ENCODE assay signal across 8 mouse cellular contexts in genomic region chr4:120730574-120730973, GRCm38 (mm10). TPM values are rescaled to one million over a fixed set of nuclear protein-coding genes. Genes with fewer than 3 reads are reported as not detected.
DNase-seq lines count a peak whose midpoint lies in the region; ATAC-seq and TF ChIP-seq lines count a peak whose summit lies in the region.

No protein-coding gene starts in this region.

- ATAC-seq in frontal cortex, adult (ENCODE audit: low TSS enrichment) = 0 out of 2 replicates have a peak, but pooled peaks have one; percentile 1
- peak; percentile 73 for ATAC-seq in liver, embryonic 12.5 days

- H3K9ac ChIP-seq in liver, embryonic 12.5 days = peak overlapping the region; percentile 71; the same call in 1 of the 2 replicates

- TF ChIP-seq CTCF in testis, adult 2 months (IDR thresholded peaks at IDR 0.05; ENCODE audit: control insufficient read depth, insufficient read depth, insufficient replicate concordance, low read depth, low read length) = no peak

- no peaks in the 10 kb centered on the region for H3K27me3 ChIP-seq in testis, adult 2 months (ENCODE audit: control insufficient read depth, insufficient read depth, low read length)
- H3K27me3 ChIP-seq in liver, embryonic 12.5 days (replicated peaks) = peaks cover 98% of the 10 kb centered on the region

- DNase-seq in frontal cortex, postnatal 25 days (ENCODE audit: low spot score in 2 of 2) = no peak
- no peak for DNase-seq in testis, postnatal 14 days (ENCODE audit: low spot score)
- no peak for DNase-seq in T-cell, adult 2 months (ENCODE audit: low spot score)
- no peak for DNase-seq in cerebellum, postnatal 14 days
- no peak for DNase-seq in frontal cortex, postnatal 14 days (ENCODE audit: low spot score in 2 of 2)

- H3K27ac ChIP-seq in testis, adult 2 months (ENCODE audit: control insufficient read depth, insufficient read depth, low read depth, low read length) = no peak overlapping the region
- no peak overlapping the region for H3K27ac ChIP-seq in liver, embryonic 12.5 days

- H3K4me1 ChIP-seq in testis, adult 2 months (ENCODE audit: control insufficient read depth, insufficient read depth, low read length) = peaks cover 10% of the 10 kb centered on the region
- H3K4me1 ChIP-seq in liver, embryonic 12.5 days = peaks cover 18% of the 10 kb centered on the region

- no peaks in the 10 kb centered on the region for H3K9me3 ChIP-seq in liver, embryonic 12.5 days (replicated peaks)

- H3K36me3 ChIP-seq in testis, adult 2 months (ENCODE audit: control insufficient read depth, insufficient read depth, low read length) = no peaks in the 10 kb centered on the region
- H3K36me3 ChIP-seq in liver, embryonic 12.5 days = no peaks in the 10 kb centered on the region

- 14% methylated on average over 6 of the region's 6 CpGs for WGBS in liver, embryonic 12.5 days (ENCODE audit: insufficient replicate concordance)

- peak overlapping the region; percentile 8; the same call in 1 of the 2 replicates for H3K4me3 ChIP-seq in testis, adult 2 months (ENCODE audit: control insufficient read depth, low read depth, low read length)
- peak overlapping the region; percentile 69 for H3K4me3 ChIP-seq in liver, embryonic 12.5 days

- peak overlapping the region; percentile 93 for H3K4me2 ChIP-seq in liver, embryonic 12.5 days

- TF ChIP-seq POLR2A in testis, adult 2 months (IDR thresholded peaks at IDR 0.05; ENCODE audit: control insufficient read depth, low read depth, low read length) = no peak

RNA-seq across cellular contexts. Expression of gene Kcnq4, which starts 17.8 kb away (rescaled TPM):
- polyA plus RNA-seq in testis, adult 2 months (2012; rRNA removed) = 1.6 and 2.2 TPM in 2 replicates
- polyA plus RNA-seq in liver, embryonic 12.5 days (2016; fragmentation: Nextera tagmentation; extraction: Ambion mirVana) = 0.20 and 0.44 TPM in 2 replicates
